Mouse (Mus musculus) C2C12 (cell line): ENCODE measurements around the gene Lrfn1. TPM values are rescaled to one million over a fixed set of nuclear protein-coding genes. Genes with fewer than 3 reads are reported as not detected.

Experiments used
- H3K27me3 ChIP-seq: one replicate; pipeline ENCODE4 v1.6.1; 2011; ENCODE audit not compliant: control insufficient read depth, insufficient read depth, insufficient read length
- H3K36me3 ChIP-seq: one replicate; pipeline ENCODE4 v1.6.1; 2011; ENCODE audit not compliant: control insufficient read depth, insufficient read depth
- H3K4me3 ChIP-seq: one replicate; pipeline ENCODE4 v1.5.1; 2011; ENCODE audit warnings: mild to moderate bottlenecking, control low read depth; ENCODE audit not compliant: poor library complexity, insufficient read depth, severe bottlenecking
- H3K79me2 ChIP-seq: one replicate; pipeline ENCODE4 v1.6.1; 2011; ENCODE audit not compliant: control insufficient read depth, insufficient read depth
- H3K79me3 ChIP-seq: one replicate; pipeline ENCODE4 v1.6.1; 2011; ENCODE audit warnings: low read depth, control low read depth
- H3ac ChIP-seq: one replicate; pipeline ENCODE3; 2011; ENCODE audit warnings: low read depth; ENCODE audit not compliant: control insufficient read depth, insufficient read length
- CEBPB ChIP-seq: IDR thresholded peaks from one replicate; pipeline ENCODE4 v1.6.1; 2011; ENCODE audit warnings: low read depth, mild to moderate bottlenecking, control low read depth, moderate library complexity
- CTCF ChIP-seq: IDR thresholded peaks from one replicate; pipeline ENCODE4 v1.5.1; 2011; ENCODE audit not compliant: control insufficient read depth, insufficient read depth, insufficient read length
- FOSL1 ChIP-seq: IDR thresholded peaks from one replicate; pipeline ENCODE4 v1.8.0; 2011; ENCODE audit warnings: mild to moderate bottlenecking, low read length; ENCODE audit not compliant: poor library complexity, insufficient read depth, severe bottlenecking
- MAX ChIP-seq: IDR thresholded peaks from one replicate; pipeline ENCODE4 v1.6.1; 2011; ENCODE audit warnings: mild to moderate bottlenecking, control low read depth
- MYOD1 ChIP-seq: IDR thresholded peaks from one replicate; pipeline ENCODE4 v1.6.1; 2011; ENCODE audit warnings: low read depth; ENCODE audit not compliant: control insufficient read depth, insufficient read length
- MYOG ChIP-seq: IDR thresholded peaks from one replicate; pipeline ENCODE4 v1.6.1; 2011; ENCODE audit not compliant: control insufficient read depth, insufficient read length; ENCODE audit errors: extremely low read depth
- USF1 ChIP-seq: IDR thresholded peaks from one replicate; pipeline ENCODE4 v1.6.1; 2011; ENCODE audit warnings: low read depth, mild to moderate bottlenecking, control low read depth, moderate library complexity
- long read RNA-seq, 2 experiments: library from polyadenylated mRNA; unstranded; transcript quantifications; one replicate each; pipeline ENCODE4 v2.0.0; 2019 to 2020
- polyA plus RNA-seq: library from polyadenylated mRNA; unstranded; fragments of >200 nt; fragmentation: generic; extraction: Trizol; gene quantifications from one replicate; pipeline ENCODE4 v1.2.1, GENCODE M21; 2012; ENCODE audit warnings: missing spikeins

Gene Lrfn1
- not detected for polyA plus RNA-seq
- long read RNA-seq, experiment 1 = 0 reads
- long read RNA-seq, experiment 2 = 0 reads

- Histone ChIP-seq H3K79me3 (no peaks in the 10 kb centered on the region), H3K27me3 (peaks cover 37% of the 10 kb centered on the region), H3ac (no peak within 1 kb of the TSS), H3K36me3 (no peaks in the 10 kb centered on the region), H3K4me3 (no peak within 1 kb of the TSS), H3K79me2 (no peaks in the 10 kb centered on the region)
- TF ChIP-seq USF1 (no peak), MYOD1 (no peak), CEBPB (no peak), CTCF (no peak)
Observed at GRCm38 (mm10) chr7:28451531-28452360, at the start of gene Lrfn1. TSS of gene Lrfn1 (plus strand) at chr7:28451980.

GRCm38 (mm10) chr7:28410841-28411475 is 40.8 kb upstream of the Lrfn1 start:
- no peak overlapping the region for H3K4me3 ChIP-seq
- TF ChIP-seq FOSL1 (no peak), MYOG (no peak), USF1 (no peak), CTCF (no peak), MYOD1 (no peak), MAX (no peak), CEBPB (no peak)
- H3K36me3 ChIP-seq = peaks cover 42% of the 10 kb centered on the region
- H3K79me2 ChIP-seq = no peaks in the 10 kb centered on the region
- H3ac ChIP-seq = no peak overlapping the region
- H3K79me3 ChIP-seq = no peaks in the 10 kb centered on the region
- no peaks in the 10 kb centered on the region for H3K27me3 ChIP-seq

GRCm38 (mm10) chr7:28412826-28413225 is 39.0 kb upstream of the Lrfn1 start:
- Histone ChIP-seq H3K79me3 (no peaks in the 10 kb centered on the region), H3K4me3 (no peak overlapping the region), H3K36me3 (peaks cover 42% of the 10 kb centered on the region)

GRCm38 (mm10) chr7:28417368-28417767 is 34.4 kb upstream of the Lrfn1 start:
- Histone ChIP-seq H3K79me2 (no peaks in the 10 kb centered on the region), H3K27me3 (no peaks in the 10 kb centered on the region), H3K79me3 (no peaks in the 10 kb centered on the region), H3K36me3 (peaks cover 40% of the 10 kb centered on the region), H3K4me3 (no peak overlapping the region), H3ac (no peak overlapping the region)
- no peak for TF ChIP-seq MAX
- TF ChIP-seq USF1 = no peak
- no peak for TF ChIP-seq MYOG
- TF ChIP-seq MYOD1 = no peak
- TF ChIP-seq FOSL1 = no peak
- TF ChIP-seq CTCF = no peak
- TF ChIP-seq CEBPB = no peak

More at GRCm38 (mm10) chr7:28412826-28413225, 39.0 kb upstream of the Lrfn1 start:
- Histone ChIP-seq H3K27me3 (no peaks in the 10 kb centered on the region), H3K79me2 (no peaks in the 10 kb centered on the region), H3ac (no peak overlapping the region)
- TF ChIP-seq USF1 = no peak
- TF ChIP-seq MYOD1 = no peak
- no peak for TF ChIP-seq MAX
- no peak for TF ChIP-seq CEBPB
- no peak for TF ChIP-seq MYOG
- no peak for TF ChIP-seq CTCF
- TF ChIP-seq FOSL1 = no peak

GRCm38 (mm10) chr7:28418096-28418670 is 33.6 kb upstream of the Lrfn1 start:
- Histone ChIP-seq H3K79me2 (no peaks in the 10 kb centered on the region), H3K79me3 (no peaks in the 10 kb centered on the region), H3ac (no peak overlapping the region), H3K27me3 (no peaks in the 10 kb centered on the region), H3K36me3 (peaks cover 40% of the 10 kb centered on the region), H3K4me3 (no peak overlapping the region)
- TF ChIP-seq CTCF = no peak
- no peak for TF ChIP-seq USF1
- no peak for TF ChIP-seq MYOD1
- TF ChIP-seq MYOG = no peak
- TF ChIP-seq MAX = no peak
- TF ChIP-seq CEBPB = no peak
- no peak for TF ChIP-seq FOSL1
